Mouse (Mus musculus): Measurements from ENCODE around the gene D16Ertd472e.

- no peak for TF ChIP-seq POLR2A (IDR thresholded peaks at IDR 0.05; ENCODE audit: insufficient read depth, low read length)
- TF ChIP-seq EP300 (IDR thresholded peaks at IDR 0.05; ENCODE audit: insufficient read depth, low read depth, low read length): no peak
- TF ChIP-seq CTCF (IDR thresholded peaks at IDR 0.05; ENCODE audit: low read depth, low read length): no peak
Measured at GRCm38 (mm10) chr16:78577085-78577671, 670 bp upstream of the D16Ertd472e start.
